Mouse (Mus musculus) liver, embryonic 14.5 days (tissue): ENCODE data around the gene St8sia4. TPM values are rescaled to one million over a fixed set of nuclear protein-coding genes. Genes with fewer than 3 reads are reported as not detected.

Experiments
- ATAC-seq: fragments of 200-750 bp; cut with Nextera tagmentation; 2 replicates; pipeline ENCODE4 v1.8.0; 2017; ENCODE audit warnings: moderate number of reproducible peaks, mild to moderate bottlenecking, moderate library complexity; ENCODE audit not compliant: insufficient read depth
- DNase-seq, 3 experiments: peaks; one replicate each; pipeline ENCODE4 v3.0.0-alpha.2; 2012 to 2013; ENCODE audit warnings: low read depth in 3 of 3, low spot score in 3 of 3
- H3K27ac ChIP-seq: fragments of 300-500 bp; sonication (generic); 2 replicates; pipeline ENCODE4 v1.5.1; 2014; ENCODE audit warnings: moderate library complexity, mild to moderate bottlenecking, control low read depth, inconsistent platforms
- H3K27me3 ChIP-seq: fragments of 300-500 bp; sonication (generic); 2 replicates; pipeline ENCODE4 v1.6.1; 2014; ENCODE audit warnings: mild to moderate bottlenecking, low read length, moderate library complexity; ENCODE audit not compliant: control insufficient read depth, insufficient read depth
- H3K36me3 ChIP-seq: fragments of 300-500 bp; sonication (generic); replicated peaks from 2 replicates; pipeline ENCODE4 v1.6.1; 2014; ENCODE audit warnings: low read depth; ENCODE audit not compliant: control insufficient read depth, insufficient read depth
- H3K4me1 ChIP-seq, 2 experiments: fragments of 200-500 bp in 1 of 2; fragments of 300-500 bp in 1 of 2; sonication (generic) in 1 of 2; replicated peaks; 2 replicates each; pipeline ENCODE4 v1.6.1; 2012 to 2014; ENCODE audit warnings: antibody characterized with exemption in 1 of 2, inconsistent platforms in 1 of 2, low read length in 1 of 2; ENCODE audit not compliant: control insufficient read depth in 2 of 2, insufficient read depth in 2 of 2
- H3K4me2 ChIP-seq: fragments of 300-500 bp; sonication (generic); 2 replicates; pipeline ENCODE4 v1.6.1; 2014; ENCODE audit warnings: low read depth, mild to moderate bottlenecking, control low read depth, moderate library complexity
- H3K4me3 ChIP-seq, 2 experiments: fragments of 200-500 bp in 1 of 2; fragments of 300-500 bp in 1 of 2; sonication (generic) in 1 of 2; 2 replicates each; pipeline ENCODE4 v1.5.1; 2012 to 2014; ENCODE audit warnings: low read depth in 2 of 2, low read length in 2 of 2, mild to moderate bottlenecking in 2 of 2, control low read depth in 1 of 2, inconsistent platforms in 1 of 2, moderate library complexity in 1 of 2; ENCODE audit not compliant: insufficient read depth in 1 of 2
- H3K9ac ChIP-seq: fragments of 300-500 bp; sonication (generic); replicated peaks from 2 replicates; pipeline ENCODE4 v1.6.1; 2014; ENCODE audit warnings: mild to moderate bottlenecking, control low read depth, moderate library complexity
- H3K9me3 ChIP-seq: fragments of 300-500 bp; sonication (generic); 2 replicates; pipeline ENCODE4 v1.6.1; 2016; ENCODE audit warnings: low read length, mixed read lengths; ENCODE audit not compliant: control insufficient read depth
- CTCF ChIP-seq: IDR thresholded peaks from 2 replicates; pipeline ENCODE4 v1.5.1; 2016; ENCODE audit warnings: antibody characterized with exemption, low read depth, control low read depth
- EP300 ChIP-seq: IDR thresholded peaks from 2 replicates; pipeline ENCODE4 v1.6.1; 2016; ENCODE audit warnings: antibody characterized with exemption, low read depth
- WGBS: fragments of 180-500 bp; shearing (Covaris S2); extraction: QIAGEN DNeasy Blood & Tissue Kit; methylation state at CpG from one replicate; pipeline ENCODE4 v1.1.7; 2014; ENCODE audit not compliant: insufficient replicate concordance; 5-methylcytosine and 5-hydroxymethylcytosine counted together
- polyA plus RNA-seq, 2 experiments: library from polyadenylated mRNA; depleted of rRNA in 1 of 2; stranded (reverse) in 1 of 2; unstranded in 1 of 2; fragments of >200 nt; fragmentation: Nextera tagmentation in 1 of 2; extraction: Ambion mirVana in 1 of 2; gene quantifications; 2 replicates each; pipeline versions ENCODE4 v1.2.1 to v1.2.3; 2012 to 2014

St8sia4 gene
- polyA plus RNA-seq (2012; rRNA removed) (0.48 and 0.70 TPM in 2 replicates), polyA plus RNA-seq (2014; fragmentation: Nextera tagmentation; extraction: Ambion mirVana) (1.5 and 1.9 TPM in 2 replicates)

GRCm38 (mm10) chr1:95667435-95668252 is at the start of gene St8sia4:
TSS of gene St8sia4 (minus strand) at chr1:95667571.
- DNase-seq: peak; percentile 44 to 59 (median 47)
- H3K36me3 ChIP-seq: no peaks in the 10 kb centered on the region
- TF ChIP-seq CTCF: no peak
- TF ChIP-seq EP300: no peak
- H3K4me1 ChIP-seq: peaks cover 0 to 3% of the 10 kb centered on the region in 2 experiments; a peak in 1 of 4 replicates
- H3K4me3 ChIP-seq: peak within 1 kb of the TSS; percentile 33
- H3K27ac ChIP-seq: no peak within 1 kb of the TSS
- no peaks in the 10 kb centered on the region; the same call in 1 of the 2 replicates for H3K27me3 ChIP-seq
- peak within 1 kb of the TSS; percentile 65 for H3K4me2 ChIP-seq
- H3K9ac ChIP-seq: no peak within 1 kb of the TSS
- ATAC-seq: peak; percentile 95
- under 1% methylated on average over 52 of the region's 52 CpGs for whole genome bisulfite sequencing
- no peaks in the 10 kb centered on the region for H3K9me3 ChIP-seq

GRCm38 (mm10) chr1:95709181-95709580 is 41.8 kb upstream of the St8sia4 start:
- H3K4me2 ChIP-seq: no peak overlapping the region
- ATAC-seq: no peak
- no peaks in the 10 kb centered on the region for H3K9me3 ChIP-seq
- H3K27me3 ChIP-seq: no peaks in the 10 kb centered on the region
- 57% methylated on average over 3 of the region's 3 CpGs for WGBS
- DNase-seq: no peak
- H3K4me3 ChIP-seq: no peak overlapping the region
- no peak overlapping the region for H3K27ac ChIP-seq
- no peak overlapping the region for H3K9ac ChIP-seq
- no peaks in the 10 kb centered on the region for H3K36me3 ChIP-seq
- H3K4me1 ChIP-seq: no peaks in the 10 kb centered on the region
- TF ChIP-seq CTCF (no peak), EP300 (no peak)

- H3K27ac ChIP-seq: no peak overlapping the region
- no peaks in the 10 kb centered on the region for H3K36me3 ChIP-seq
- H3K9ac ChIP-seq: no peak overlapping the region
- H3K4me2 ChIP-seq: no peak overlapping the region
- H3K27me3 ChIP-seq: no peaks in the 10 kb centered on the region
- no peak for TF ChIP-seq CTCF
- no peak for TF ChIP-seq EP300
- no peak overlapping the region for H3K4me3 ChIP-seq
- no peaks in the 10 kb centered on the region for H3K9me3 ChIP-seq
- no peak for DNase-seq
- H3K4me1 ChIP-seq: no peaks in the 10 kb centered on the region
- no peak for ATAC-seq
These were observed 32.5 kb upstream of the St8sia4 start for GRCm38 (mm10) chr1:95699903-95700302.

DNA sequence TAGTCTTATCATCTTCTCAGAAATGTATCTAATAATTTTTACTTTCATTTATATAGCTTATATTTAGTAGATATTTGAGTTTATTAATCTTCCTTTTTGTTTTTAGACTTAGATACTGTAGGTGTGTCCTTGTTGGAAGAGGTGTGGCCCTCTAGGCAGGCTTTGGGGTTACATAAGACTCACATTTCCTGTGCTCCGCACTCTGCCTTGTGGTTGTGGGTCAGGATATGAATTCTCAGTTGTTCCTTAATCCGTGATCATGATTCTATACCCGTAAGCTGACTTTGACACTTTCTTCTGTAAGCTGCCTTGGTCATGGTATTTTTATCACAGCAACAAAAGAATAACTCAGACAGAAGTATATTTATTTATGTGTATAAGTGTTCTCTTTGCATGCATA is 6.7 kb upstream of the St8sia4 start:
- TF ChIP-seq EP300 (no peak), CTCF (no peak)
- DNase-seq (no peak), ATAC-seq (no peak)
- WGBS: 14% methylated on average over 3 of the region's 3 CpGs
- no peaks in the 10 kb centered on the region for H3K9me3 ChIP-seq
- no peak overlapping the region for H3K4me2 ChIP-seq
- H3K9ac ChIP-seq: no peak overlapping the region
- no peak overlapping the region for H3K4me3 ChIP-seq
- no peaks in the 10 kb centered on the region for H3K27me3 ChIP-seq
- H3K4me1 ChIP-seq: no peaks in the 10 kb centered on the region
- no peak overlapping the region for H3K27ac ChIP-seq
- H3K36me3 ChIP-seq: no peaks in the 10 kb centered on the region

GRCm38 (mm10) chr1:95668253-95668805 is 958 bp upstream of the St8sia4 start:
- DNase-seq (no peak), ATAC-seq (no peak)
- Histone ChIP-seq H3K9ac (no peak overlapping the region), H3K27ac (no peak overlapping the region), H3K36me3 (no peaks in the 10 kb centered on the region), H3K4me2 (peak overlapping the region; percentile 65), H3K27me3 (no peaks in the 10 kb centered on the region; the same call in 1 of the 2 replicates), H3K4me1 (peaks cover 0 to 3% of the 10 kb centered on the region in 2 experiments; a peak in 1 of 4 replicates), H3K4me3 (peak overlapping the region; percentile 33), H3K9me3 (no peaks in the 10 kb centered on the region)
- 15% methylated on average over 6 of the region's 6 CpGs for WGBS
- TF ChIP-seq EP300 (no peak), CTCF (no peak)
